Mouse (Mus musculus) adrenal gland, postnatal 14 days (tissue): ENCODE data around the gene Dgcr8. TPM values are rescaled to one million over a fixed set of nuclear protein-coding genes. Genes with fewer than 3 reads are reported as not detected.
A peak's percentile ranks its signal among the peaks of the same experiment; 100 is the strongest.

Source experiments
- DNase-seq: peaks from one replicate; pipeline ENCODE4 v3.0.0; 2021; ENCODE audit warnings: mixed read lengths
- total RNA-seq: library from RNA; stranded (reverse); gene quantifications from 2 replicates; pipeline ENCODE4 v1.2.3, GENCODE M21; 2021

The Dgcr8 gene
- total RNA-seq, 1 experiment from 2014 or later, result 32.9 TPM

GRCm38 (mm10) chr16:18249364-18249967 is 39.6 kb downstream of the Dgcr8 start:
- DNase-seq, result peak; percentile 61

GRCm38 (mm10) chr16:18248433-18249363 is 40.3 kb downstream of the Dgcr8 start, which contains the start of the genes Trmt2a and Ranbp1:
Trmt2a (plus strand) TSS chr16:18248679.
Ranbp1 (minus strand) TSS chr16:18248732.
- DNase-seq, result peak; percentile 100

- DNase-seq, result peak; percentile 55
Observed at GRCm38 (mm10) chr16:18247521-18248399, 41.3 kb downstream of the Dgcr8 start.

- no peak for DNase-seq
Observed at GRCm38 (mm10) chr16:18241581-18241980, 47.5 kb downstream of the Dgcr8 start.

GRCm38 (mm10) chr16:18236676-18237501 is 52.2 kb downstream of the Dgcr8 start:
- no peak for DNase-seq

- DNase-seq, result peak; percentile 78
Observed at GRCm38 (mm10) chr16:18235389-18236065, 53.5 kb downstream of the Dgcr8 start.

GRCm38 (mm10) chr16:18234671-18235388 is 54.2 kb downstream of the Dgcr8 start, which contains the start of gene Zdhhc8:
Zdhhc8 (minus strand) TSS chr16:18235136.
- peak; percentile 89 for DNase-seq

GRCm38 (mm10) chr16:18233919-18234670 is 55.0 kb downstream of the Dgcr8 start:
- DNase-seq, result peak; percentile 30

- no peak for DNase-seq
Observed at GRCm38 (mm10) chr16:18233451-18233850, 55.6 kb downstream of the Dgcr8 start.

GRCm38 (mm10) chr16:18231451-18231850 is 57.6 kb downstream of the Dgcr8 start:
- no peak for DNase-seq

- no peak for DNase-seq
Observed at GRCm38 (mm10) chr16:18231047-18231446, 58.0 kb downstream of the Dgcr8 start.

- no peak for DNase-seq
Observed at GRCm38 (mm10) chr16:18230617-18231016, 58.4 kb downstream of the Dgcr8 start.

GRCm38 (mm10) chr16:18229622-18230021 is 59.4 kb downstream of the Dgcr8 start:
- peak; percentile 39 for DNase-seq

- no peak for DNase-seq
Observed at GRCm38 (mm10) chr16:18228856-18229255, 60.2 kb downstream of the Dgcr8 start.

GRCm38 (mm10) chr16:18227897-18228422 is 61.1 kb downstream of the Dgcr8 start:
- no peak for DNase-seq

- DNase-seq, result no peak
Observed at GRCm38 (mm10) chr16:18227187-18227586, 61.9 kb downstream of the Dgcr8 start.

GRCm38 (mm10) chr16:18222188-18222587 is 66.9 kb downstream of the Dgcr8 start:
- no peak for DNase-seq

GRCm38 (mm10) chr16:18221543-18221898 is 67.5 kb downstream of the Dgcr8 start:
- no peak for DNase-seq
